Mouse (Mus musculus) heart, adult 18-20 months (tissue): ENCODE results near the gene Sirt2. TPM values are rescaled to one million over a fixed set of nuclear protein-coding genes. Genes with fewer than 3 reads are reported as not detected.

ENCODE experiments used
- DNase-seq, 2 experiments: peaks; one replicate each; pipeline ENCODE4 v3.0.0; 2021 to 2022; ENCODE audit warnings: mixed read lengths in 1 of 2
- total RNA-seq, 2 experiments: library from RNA; stranded (reverse); gene quantifications; 2 replicates each; pipeline ENCODE4 v1.2.3; 2021

Gene Sirt2
- total RNA-seq, 2 experiments from 2014 or later, result 84.3 to 88.4 TPM

- DNase-seq, result peak; percentile 44 to 50
Measured at GRCm38 (mm10) chr7:28816201-28816600, 49.7 kb downstream of the Sirt2 start.

GRCm38 (mm10) chr7:28816920-28817319 is 50.4 kb downstream of the Sirt2 start:
- DNase-seq, result no peak

GRCm38 (mm10) chr7:28817524-28817923 is 51.0 kb downstream of the Sirt2 start:
- DNase-seq, result no peak

GRCm38 (mm10) chr7:28817957-28818356 is 51.4 kb downstream of the Sirt2 start:
- no peak for DNase-seq

GRCm38 (mm10) chr7:28818436-28818835 is 51.9 kb downstream of the Sirt2 start:
- no peak for DNase-seq

- no peak for DNase-seq
Measured at GRCm38 (mm10) chr7:28818861-28819452, 52.4 kb downstream of the Sirt2 start.

- no peak for DNase-seq
Measured at GRCm38 (mm10) chr7:28819571-28819970, 53.0 kb downstream of the Sirt2 start.

GRCm38 (mm10) chr7:28820358-28821260 is 54.1 kb downstream of the Sirt2 start:
- peak; percentile 65 to 76 for DNase-seq

GRCm38 (mm10) chr7:28821261-28821831 is 54.8 kb downstream of the Sirt2 start:
- DNase-seq, result peak; percentile 81 to 87

- DNase-seq, result no peak
Measured at GRCm38 (mm10) chr7:28822556-28822955, 56.0 kb downstream of the Sirt2 start.

GRCm38 (mm10) chr7:28822993-28823903 is 56.7 kb downstream of the Sirt2 start:
- DNase-seq, result peak in 1 of 2 experiments; percentile 32

GRCm38 (mm10) chr7:28823932-28824331 is 57.4 kb downstream of the Sirt2 start:
- DNase-seq, result peak in 1 of 2 experiments; percentile 23

GRCm38 (mm10) chr7:28824941-28825685 is 58.6 kb downstream of the Sirt2 start, which contains the start of gene Ech1:
Gene Ech1 (plus strand): TSS chr7:28825217.
- DNase-seq, result peak; percentile 96

GRCm38 (mm10) chr7:28825686-28826401 is 59.3 kb downstream of the Sirt2 start:
- peak; percentile 47 to 76 for DNase-seq

- peak in 1 of 2 experiments; percentile 29 for DNase-seq
Measured at GRCm38 (mm10) chr7:28826402-28826772, 59.9 kb downstream of the Sirt2 start.

- peak; percentile 67 to 75 for DNase-seq
Measured at GRCm38 (mm10) chr7:28827338-28827737, 60.8 kb downstream of the Sirt2 start.

GRCm38 (mm10) chr7:28829821-28830220 is 63.3 kb downstream of the Sirt2 start:
- peak; percentile 70 to 84 for DNase-seq

- peak; percentile 57 to 82 for DNase-seq
Measured at GRCm38 (mm10) chr7:28830981-28831380, 64.4 kb downstream of the Sirt2 start.

- DNase-seq, result peak in 1 of 2 experiments; percentile 44
Measured at GRCm38 (mm10) chr7:28831411-28832125, 65.0 kb downstream of the Sirt2 start.

- peak in 1 of 2 experiments; percentile 18 for DNase-seq
Measured at GRCm38 (mm10) chr7:28832137-28832536, 65.6 kb downstream of the Sirt2 start.
